Mouse (Mus musculus) ES-Bruce4 (cell line): ENCODE measurements at regions not wholly inside any gene's neighbourhood (a gene's known extent, or its start where the extent isn't known, plus 50 kb on each side); places are given as distances from the start of the nearest gene placed in this dataset.

Source experiments
- EP300 ChIP-seq: IDR thresholded peaks from 2 replicates; pipeline ENCODE4 v1.6.1; 2011; ENCODE audit warnings: low read depth, low read length; ENCODE audit not compliant: insufficient read depth
- POLR2A ChIP-seq: IDR thresholded peaks from one replicate; pipeline ENCODE4 v1.8.1; 2011; ENCODE audit warnings: low read length; ENCODE audit not compliant: insufficient read depth

DNA sequence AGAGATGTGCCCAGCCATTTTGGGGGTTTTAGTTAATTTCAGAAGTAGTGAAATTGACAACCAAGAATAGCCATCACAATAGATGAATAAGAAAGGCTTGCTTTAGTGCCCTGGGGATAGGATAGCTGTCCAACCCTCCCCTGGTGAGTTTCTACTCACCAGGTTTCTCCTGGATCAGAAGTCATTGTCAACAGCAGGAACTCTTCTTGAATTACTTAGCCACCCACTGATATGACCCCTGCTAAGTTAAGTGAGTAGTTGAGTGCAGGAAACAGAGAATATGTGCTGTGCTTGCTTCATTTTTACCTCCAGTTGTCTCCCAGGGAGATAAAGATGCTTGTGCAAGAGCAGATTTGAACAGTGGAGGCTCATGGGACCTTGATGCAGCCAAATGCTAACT is 183.3 kb downstream of the Faxc start:
- no peak for TF ChIP-seq POLR2A
- TF ChIP-seq EP300: no peak
